Mouse (Mus musculus): ENCODE data around the gene Zbtb16. TPM values are rescaled to one million over a fixed set of nuclear protein-coding genes. Genes with fewer than 3 reads are reported as not detected.

The Zbtb16 gene
- polyA plus RNA-seq (2015; fragmentation: Nextera tagmentation; extraction: Ambion mirVana), result 2.2 and 2.5 TPM in 2 replicates

GRCm38 (mm10) chr9:48835631-48836565, at the start of gene Zbtb16:
TSS of gene Zbtb16 (minus strand) at chr9:48836222.
- H3K4me1 ChIP-seq (ENCODE audit: insufficient read depth), result peaks cover 7% of the 10 kb centered on the region
- peak within 1 kb of the TSS; percentile 70 for H3K4me2 ChIP-seq (ENCODE audit: low read depth, low read length)
- H3K27me3 ChIP-seq (ENCODE audit: insufficient read depth, low read length), result peaks cover 50% of the 10 kb centered on the region
- WGBS (ENCODE audit: insufficient replicate concordance), result 3% methylated on average over 59 of the region's 78 CpGs
- DNase-seq (peak; percentile 85), ATAC-seq (peak; percentile 90)
- peak within 1 kb of the TSS; percentile 71 for H3K9ac ChIP-seq (replicated peaks)
- TF ChIP-seq CTCF (IDR thresholded peaks at IDR 0.05; ENCODE audit: low read depth) (peak; percentile 59), EP300 (IDR thresholded peaks at IDR 0.05; ENCODE audit: low read depth) (no peak)
- H3K4me3 ChIP-seq (ENCODE audit: low read depth, low read length), result peak within 1 kb of the TSS; percentile 66
- H3K36me3 ChIP-seq (replicated peaks; ENCODE audit: insufficient read depth, low read length), result peaks cover 10% of the 10 kb centered on the region
- H3K27ac ChIP-seq (ENCODE audit: low read depth), result peak within 1 kb of the TSS; percentile 73
- no peaks in the 10 kb centered on the region for H3K9me3 ChIP-seq (ENCODE audit: low read length)

- TF ChIP-seq EP300 (IDR thresholded peaks at IDR 0.05; ENCODE audit: low read depth) (no peak), CTCF (IDR thresholded peaks at IDR 0.05; ENCODE audit: low read depth) (no peak)
- WGBS (ENCODE audit: insufficient replicate concordance), result 79% methylated on average over 8 of the region's 8 CpGs
- no peak overlapping the region for H3K27ac ChIP-seq (ENCODE audit: low read depth)
Measured at GRCm38 (mm10) chr9:48872896-48873295, 36.9 kb upstream of the Zbtb16 start.

DNA sequence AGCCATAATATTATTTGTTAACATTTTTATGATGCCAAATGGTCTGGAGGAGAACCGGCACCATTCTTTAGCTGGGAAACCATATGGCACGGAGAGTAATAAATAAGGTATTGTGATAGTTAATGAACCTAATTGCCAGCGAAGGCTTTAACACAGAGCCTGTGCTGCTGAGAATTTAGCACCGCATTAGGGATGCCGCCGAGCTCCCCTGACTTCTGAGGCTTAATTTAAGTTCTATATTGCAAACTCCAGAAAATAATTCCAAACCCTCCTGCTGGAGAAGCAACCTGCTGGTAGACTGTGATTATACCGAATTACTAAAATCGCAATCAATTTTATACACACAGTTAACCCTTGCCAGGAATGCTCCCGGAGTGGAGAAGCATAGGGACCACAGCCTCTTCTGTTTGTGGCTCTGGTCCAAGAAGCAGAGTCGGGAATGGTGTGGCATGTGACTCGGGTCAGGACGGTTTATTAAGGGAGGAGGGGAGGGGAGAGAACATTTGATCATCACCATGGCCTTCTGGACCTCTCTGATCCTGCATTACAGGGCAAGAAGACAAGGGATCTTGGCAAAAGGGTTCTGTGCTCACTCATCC, 30.6 kb upstream of the Zbtb16 start:
- no peaks in the 10 kb centered on the region for H3K9me3 ChIP-seq (ENCODE audit: low read length)
- no peaks in the 10 kb centered on the region for H3K4me1 ChIP-seq (ENCODE audit: insufficient read depth)
- H3K27ac ChIP-seq (ENCODE audit: low read depth), result no peak overlapping the region
- H3K9ac ChIP-seq (replicated peaks), result no peak overlapping the region
- 71% methylated on average over 12 of the region's 12 CpGs for WGBS (ENCODE audit: insufficient replicate concordance)
- no peak overlapping the region for H3K4me2 ChIP-seq (ENCODE audit: low read depth, low read length)
- no peak overlapping the region for H3K4me3 ChIP-seq (ENCODE audit: low read depth, low read length)
- no peak for DNase-seq
- H3K27me3 ChIP-seq (ENCODE audit: insufficient read depth, low read length), result peaks cover 2% of the 10 kb centered on the region; the same call in 1 of the 2 replicates
- TF ChIP-seq CTCF (IDR thresholded peaks at IDR 0.05; ENCODE audit: low read depth) (no peak), EP300 (IDR thresholded peaks at IDR 0.05; ENCODE audit: low read depth) (no peak)
- no peaks in the 10 kb centered on the region for H3K36me3 ChIP-seq (replicated peaks; ENCODE audit: insufficient read depth, low read length)
- ATAC-seq, result no peak

More at GRCm38 (mm10) chr9:48872896-48873295, 36.9 kb upstream of the Zbtb16 start:
- Histone ChIP-seq H3K4me1 (ENCODE audit: insufficient read depth) (no peaks in the 10 kb centered on the region), H3K36me3 (replicated peaks; ENCODE audit: insufficient read depth, low read length) (no peaks in the 10 kb centered on the region), H3K4me3 (ENCODE audit: low read depth, low read length) (no peak overlapping the region), H3K9ac (replicated peaks) (no peak overlapping the region), H3K27me3 (ENCODE audit: insufficient read depth, low read length) (0 out of 2 replicates have a peak, but pooled peaks cover 2% of the 10 kb centered on the region), H3K9me3 (ENCODE audit: low read length) (no peaks in the 10 kb centered on the region), H3K4me2 (ENCODE audit: low read depth, low read length) (no peak overlapping the region)
- ATAC-seq, result no peak
- DNase-seq, result no peak

GRCm38 (mm10) chr9:48865235-48865634, 29.2 kb upstream of the Zbtb16 start:
- H3K27me3 ChIP-seq (ENCODE audit: insufficient read depth, low read length), result peaks cover 2% of the 10 kb centered on the region; the same call in 1 of the 2 replicates
- 49% methylated on average over 9 of the region's 9 CpGs for WGBS (ENCODE audit: insufficient replicate concordance)
- ATAC-seq (no peak), DNase-seq (no peak)
- no peak overlapping the region for H3K27ac ChIP-seq (ENCODE audit: low read depth)
- no peaks in the 10 kb centered on the region for H3K36me3 ChIP-seq (replicated peaks; ENCODE audit: insufficient read depth, low read length)
- no peak overlapping the region for H3K4me2 ChIP-seq (ENCODE audit: low read depth, low read length)
- H3K9me3 ChIP-seq (ENCODE audit: low read length), result no peaks in the 10 kb centered on the region
- TF ChIP-seq EP300 (IDR thresholded peaks at IDR 0.05; ENCODE audit: low read depth) (no peak), CTCF (IDR thresholded peaks at IDR 0.05; ENCODE audit: low read depth) (no peak)
- no peaks in the 10 kb centered on the region for H3K4me1 ChIP-seq (ENCODE audit: insufficient read depth)
- H3K4me3 ChIP-seq (ENCODE audit: low read depth, low read length), result no peak overlapping the region
- H3K9ac ChIP-seq (replicated peaks), result no peak overlapping the region

DNA sequence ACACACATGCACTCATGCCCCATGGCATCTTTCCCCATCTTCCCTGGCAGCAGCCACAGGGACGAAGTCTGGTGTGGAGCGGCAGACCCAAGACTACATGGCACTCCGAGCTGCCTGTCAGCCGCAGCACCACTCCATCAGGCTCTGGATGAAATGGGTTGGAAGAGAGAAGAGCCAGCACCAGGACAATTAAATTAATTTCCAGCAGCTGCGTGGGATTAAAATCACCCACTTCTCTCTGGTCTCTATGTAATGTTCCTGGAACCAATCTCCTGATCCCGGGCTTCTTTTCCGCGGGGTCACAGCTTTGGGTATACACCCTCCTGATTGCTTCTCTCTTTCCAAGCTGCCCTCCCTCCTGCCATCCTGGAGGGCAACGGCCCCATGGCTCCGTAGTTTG, 25.5 kb upstream of the Zbtb16 start:
- Histone ChIP-seq H3K27ac (ENCODE audit: low read depth) (no peak overlapping the region), H3K27me3 (ENCODE audit: insufficient read depth, low read length) (no peaks in the 10 kb centered on the region; the same call in 1 of the 2 replicates), H3K4me2 (ENCODE audit: low read depth, low read length) (no peak overlapping the region), H3K36me3 (replicated peaks; ENCODE audit: insufficient read depth, low read length) (no peaks in the 10 kb centered on the region), H3K4me1 (ENCODE audit: insufficient read depth) (no peaks in the 10 kb centered on the region), H3K9ac (replicated peaks) (no peak overlapping the region), H3K9me3 (ENCODE audit: low read length) (no peaks in the 10 kb centered on the region), H3K4me3 (ENCODE audit: low read depth, low read length) (no peak overlapping the region)
- DNase-seq (no peak), ATAC-seq (no peak)
- 87% methylated on average over 10 of the region's 10 CpGs for WGBS (ENCODE audit: insufficient replicate concordance)
- TF ChIP-seq CTCF (IDR thresholded peaks at IDR 0.05; ENCODE audit: low read depth) (no peak), EP300 (IDR thresholded peaks at IDR 0.05; ENCODE audit: low read depth) (no peak)

DNA sequence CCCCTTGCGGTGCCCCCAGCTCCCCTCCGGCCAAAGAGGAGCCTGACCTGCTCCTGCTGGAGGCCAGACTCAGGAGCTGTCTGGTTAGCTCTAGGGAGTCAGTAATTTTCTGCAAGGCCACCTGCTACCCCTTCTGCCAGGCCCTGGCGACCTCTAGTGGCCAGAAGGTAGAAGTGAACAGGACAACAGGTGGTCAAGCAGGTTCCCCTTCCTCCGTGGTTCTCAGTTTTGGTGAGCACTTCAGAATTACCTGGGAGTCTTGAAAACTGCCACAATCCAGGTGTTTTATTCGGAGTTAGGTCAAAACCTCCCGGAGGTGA, 24.5 kb upstream of the Zbtb16 start:
- Histone ChIP-seq H3K9ac (replicated peaks) (no peak overlapping the region), H3K4me2 (ENCODE audit: low read depth, low read length) (no peak overlapping the region), H3K36me3 (replicated peaks; ENCODE audit: insufficient read depth, low read length) (no peaks in the 10 kb centered on the region), H3K4me3 (ENCODE audit: low read depth, low read length) (no peak overlapping the region), H3K9me3 (ENCODE audit: low read length) (no peaks in the 10 kb centered on the region), H3K27ac (ENCODE audit: low read depth) (no peak overlapping the region), H3K27me3 (ENCODE audit: insufficient read depth, low read length) (no peaks in the 10 kb centered on the region; the same call in 1 of the 2 replicates), H3K4me1 (ENCODE audit: insufficient read depth) (no peaks in the 10 kb centered on the region)
- peak; percentile 95 for TF ChIP-seq CTCF (IDR thresholded peaks at IDR 0.05; ENCODE audit: low read depth)
- TF ChIP-seq EP300 (IDR thresholded peaks at IDR 0.05; ENCODE audit: low read depth), result no peak
- WGBS (ENCODE audit: insufficient replicate concordance), result 3% methylated on average over 6 of the region's 6 CpGs
- peak; percentile 74 for DNase-seq
- ATAC-seq, result peak; percentile 86
